Mouse (Mus musculus): Measurements from ENCODE around the gene Mark1. TPM values are rescaled to one million over a fixed set of nuclear protein-coding genes. Genes with fewer than 3 reads are reported as not detected.

Mark1 gene
- polyA plus RNA-seq (2012; fragmentation: generic; extraction: Trizol), result 1 to 10 TPM in 1 of 2 experiments, under 1 TPM in 1; 0.43 to 5.2 TPM

GRCm38 (mm10) chr1:184999071-184999750 is at the start of gene Mark1:
TSS of gene Mark1 (minus strand) at chr1:184999570.

GRCm38 (mm10) chr1:184882281-184883268 is 116.8 kb downstream of the Mark1 start, which contains the start of gene C130074G19Rik:
TSS of gene C130074G19Rik (minus strand) at chr1:184883218.

Other genes starting within 250 kb of the Mark1 start
- gene Marc1, start 188.3 kb downstream of the Mark1 start, polyA plus RNA-seq (2012; fragmentation: generic; extraction: Trizol), result under 1 TPM in 1 of 2 experiments, not detected in 1; 0.04 TPM
- gene Marc2, start 153.1 kb downstream of the Mark1 start, polyA plus RNA-seq (2012; fragmentation: generic; extraction: Trizol), result 100 to 1,000 TPM; 107 to 142 TPM
- gene C130074G19Rik, start 116.4 kb downstream of the Mark1 start, polyA plus RNA-seq (2012; fragmentation: generic; extraction: Trizol), result not detected
- gene Rab3gap2, start 204.5 kb upstream of the Mark1 start, polyA plus RNA-seq (2012; fragmentation: generic; extraction: Trizol), result 10 to 100 TPM in 1 of 2 experiments, 1 to 10 TPM in 1; 3.9 to 17.3 TPM

Measured in C3H10T1/2 (cell line).